Mouse (Mus musculus) lung, embryonic 15.5 days (tissue): ENCODE measurements around the gene Tectb. TPM values are rescaled to one million over a fixed set of nuclear protein-coding genes. Genes with fewer than 3 reads are reported as not detected.
A peak's percentile ranks its signal among the peaks of the same experiment; 100 is the strongest.
"Not testable (repeated sequence)": the region's sequence is repeated elsewhere in the genome, so short reads cannot be mapped to it uniquely, and the experiment has no call there.

Source experiments
- ATAC-seq: fragments of 200-750 bp; cut with Nextera tagmentation; 2 replicates; pipeline ENCODE4 v1.8.0; 2017; ENCODE audit warnings: moderate number of reproducible peaks, borderline replicate concordance; ENCODE audit not compliant: low FRiP score, low TSS enrichment; ENCODE audit errors: extremely low read depth
- H3K27ac ChIP-seq: fragments of 300-500 bp; sonication (generic); 2 replicates; pipeline ENCODE4 v1.5.1; 2015; ENCODE audit warnings: moderate library complexity, mild to moderate bottlenecking, inconsistent platforms
- H3K27me3 ChIP-seq: fragments of 300-500 bp; sonication (generic); 2 replicates; pipeline ENCODE4 v1.6.1; 2015; ENCODE audit warnings: inconsistent platforms
- H3K36me3 ChIP-seq: fragments of 300-500 bp; sonication (generic); 2 replicates; pipeline ENCODE4 v1.6.1; 2015; ENCODE audit warnings: inconsistent platforms
- H3K4me1 ChIP-seq: fragments of 300-500 bp; sonication (generic); 2 replicates; pipeline ENCODE4 v1.6.1; 2015; ENCODE audit warnings: inconsistent platforms
- H3K4me2 ChIP-seq: fragments of 300-500 bp; sonication (generic); 2 replicates; pipeline ENCODE4 v1.6.1; 2015; ENCODE audit warnings: inconsistent platforms, mild to moderate bottlenecking, moderate library complexity
- H3K4me3 ChIP-seq: fragments of 300-500 bp; sonication (generic); 2 replicates; pipeline ENCODE4 v1.5.1; 2015; ENCODE audit warnings: mild to moderate bottlenecking, inconsistent platforms
- H3K9ac ChIP-seq: fragments of 300-500 bp; sonication (generic); 2 replicates; pipeline ENCODE4 v1.6.1; 2015; ENCODE audit warnings: inconsistent platforms
- H3K9me3 ChIP-seq: fragments of 300-500 bp; sonication (generic); 2 replicates; pipeline ENCODE4 v1.6.1; 2016; ENCODE audit warnings: inconsistent platforms
- WGBS: fragments of 180-500 bp; shearing (Covaris S2); methylation state at CpG from one replicate; pipeline ENCODE4 v1.1.7; 2015; 5-methylcytosine and 5-hydroxymethylcytosine counted together
- polyA plus RNA-seq: library from polyadenylated mRNA; unstranded; fragments of >200 nt; fragmentation: Nextera tagmentation; extraction: Ambion mirVana; gene quantifications from 2 replicates; pipeline ENCODE4 v1.2.1, GENCODE M21; 2015

The Tectb gene
- polyA plus RNA-seq, 1 experiment from 2014 or later = not detected

- H3K9ac ChIP-seq = no peak overlapping the region
- 0 out of 2 replicates have a peak, but pooled peaks cover 7% of the 10 kb centered on the region for H3K9me3 ChIP-seq
- ATAC-seq = no peak
- H3K27me3 ChIP-seq = no peaks in the 10 kb centered on the region
- no peak overlapping the region; the same call in 1 of the 2 replicates for H3K27ac ChIP-seq
- no peak overlapping the region for H3K4me2 ChIP-seq
- H3K4me1 ChIP-seq = peaks cover 21% of the 10 kb centered on the region
- H3K36me3 ChIP-seq = no peaks in the 10 kb centered on the region
- WGBS = 67% methylated on average over 2 of the region's 2 CpGs
- no peak overlapping the region for H3K4me3 ChIP-seq
These were observed 13.8 kb upstream of the Tectb start for GRCm38 (mm10) chr19:55166741-55167140.

- peak overlapping the region; percentile 61; the same call in 1 of the 2 replicates for H3K27ac ChIP-seq
- ATAC-seq = no peak
- no peak overlapping the region for H3K9ac ChIP-seq
- H3K9me3 ChIP-seq = 0 out of 2 replicates have a peak, but pooled peaks cover 7% of the 10 kb centered on the region
- no peak overlapping the region for H3K4me3 ChIP-seq
- no peaks in the 10 kb centered on the region for H3K27me3 ChIP-seq
- H3K4me1 ChIP-seq = peaks cover 21% of the 10 kb centered on the region
- H3K36me3 ChIP-seq = no peaks in the 10 kb centered on the region
- H3K4me2 ChIP-seq = no peak overlapping the region
- WGBS = 25% methylated on average over 2 of the region's 2 CpGs
These were observed 12.8 kb upstream of the Tectb start for GRCm38 (mm10) chr19:55167741-55168140.

- H3K4me2 ChIP-seq = no peak overlapping the region
- H3K27ac ChIP-seq = peak overlapping the region; percentile 61
- 10% methylated on average over 6 of the region's 6 CpGs for WGBS
- peak; percentile 66; the same call in 1 of the 2 replicates for ATAC-seq
- H3K27me3 ChIP-seq = no peaks in the 10 kb centered on the region
- H3K9ac ChIP-seq = no peak overlapping the region
- H3K4me1 ChIP-seq = peaks cover 21% of the 10 kb centered on the region
- no peaks in the 10 kb centered on the region for H3K36me3 ChIP-seq
- H3K4me3 ChIP-seq = no peak overlapping the region
- 0 out of 2 replicates have a peak, but pooled peaks cover 7% of the 10 kb centered on the region for H3K9me3 ChIP-seq
These were observed 12.2 kb upstream of the Tectb start for GRCm38 (mm10) chr19:55168360-55168759.

- H3K4me2 ChIP-seq, H3K27me3 ChIP-seq, H3K9ac ChIP-seq, H3K4me3 ChIP-seq, H3K36me3 ChIP-seq, H3K9me3 ChIP-seq, ATAC-seq: not testable (repeated sequence)
- H3K4me1 ChIP-seq = peaks cover 21% of the 10 kb centered on the region
- WGBS = 82% methylated on average over 8 of the region's 8 CpGs
- 0 out of 2 replicates have a peak overlapping the region, but pooled peaks have one; percentile 9 for H3K27ac ChIP-seq
These were observed 11.2 kb upstream of the Tectb start for GRCm38 (mm10) chr19:55169236-55169729.

GRCm38 (mm10) chr19:55170399-55170798, 10.1 kb upstream of the Tectb start:
- Histone ChIP-seq H3K4me3 (no peak overlapping the region), H3K9ac (no peak overlapping the region), H3K4me1 (peaks cover 21% of the 10 kb centered on the region), H3K27ac (no peak overlapping the region), H3K4me2 (no peak overlapping the region), H3K9me3 (0 out of 2 replicates have a peak, but pooled peaks cover 7% of the 10 kb centered on the region), H3K36me3 (no peaks in the 10 kb centered on the region), H3K27me3 (no peaks in the 10 kb centered on the region)
- no peak for ATAC-seq

GRCm38 (mm10) chr19:55171585-55171984, 8.9 kb upstream of the Tectb start:
- H3K4me3 ChIP-seq = no peak overlapping the region
- ATAC-seq = no peak
- H3K36me3 ChIP-seq = no peaks in the 10 kb centered on the region
- H3K27ac ChIP-seq = peak overlapping the region; percentile 4; the same call in 1 of the 2 replicates
- H3K9me3 ChIP-seq = 0 out of 2 replicates have a peak, but pooled peaks cover 7% of the 10 kb centered on the region
- H3K4me1 ChIP-seq = peaks cover 20% of the 10 kb centered on the region
- WGBS = 26% methylated on average over 1 of the region's 1 CpGs
- no peaks in the 10 kb centered on the region for H3K27me3 ChIP-seq
- no peak overlapping the region for H3K4me2 ChIP-seq
- H3K9ac ChIP-seq = no peak overlapping the region

GRCm38 (mm10) chr19:55177143-55177542, 3.4 kb upstream of the Tectb start:
- Histone ChIP-seq H3K4me2 (no peak overlapping the region), H3K9ac (no peak overlapping the region), H3K36me3 (no peaks in the 10 kb centered on the region), H3K9me3 (no peaks in the 10 kb centered on the region), H3K27ac (no peak overlapping the region), H3K4me1 (no peaks in the 10 kb centered on the region), H3K27me3 (no peaks in the 10 kb centered on the region), H3K4me3 (no peak overlapping the region)
- ATAC-seq = no peak
- 87% methylated on average over 3 of the region's 3 CpGs for WGBS

- Histone ChIP-seq H3K9me3 (no peaks in the 10 kb centered on the region), H3K4me3 (no peak overlapping the region), H3K4me2 (no peak overlapping the region), H3K9ac (no peak overlapping the region), H3K27ac (no peak overlapping the region), H3K4me1 (no peaks in the 10 kb centered on the region), H3K27me3 (no peaks in the 10 kb centered on the region), H3K36me3 (no peaks in the 10 kb centered on the region)
- no peak for ATAC-seq
- WGBS = 62% methylated on average over 7 of the region's 7 CpGs
These were observed 3.9 kb downstream of the Tectb start for GRCm38 (mm10) chr19:55184442-55184841.

- no peak overlapping the region for H3K4me2 ChIP-seq
- no peak for ATAC-seq
- H3K4me1 ChIP-seq = no peaks in the 10 kb centered on the region
- H3K27ac ChIP-seq = no peak overlapping the region
- H3K27me3 ChIP-seq = no peaks in the 10 kb centered on the region
- H3K9ac ChIP-seq = no peak overlapping the region
- 73% methylated on average over 7 of the region's 7 CpGs for WGBS
- no peaks in the 10 kb centered on the region for H3K36me3 ChIP-seq
- no peaks in the 10 kb centered on the region for H3K9me3 ChIP-seq
- H3K4me3 ChIP-seq = no peak overlapping the region
These were observed 4.5 kb downstream of the Tectb start for GRCm38 (mm10) chr19:55185074-55185473.

- H3K4me2 ChIP-seq = no peak overlapping the region
- no peak overlapping the region for H3K27ac ChIP-seq
- no peak for ATAC-seq
- H3K27me3 ChIP-seq = no peaks in the 10 kb centered on the region
- H3K4me1 ChIP-seq = no peaks in the 10 kb centered on the region
- H3K36me3 ChIP-seq = no peaks in the 10 kb centered on the region
- 70% methylated on average over 3 of the region's 3 CpGs for WGBS
- no peak overlapping the region for H3K4me3 ChIP-seq
- no peaks in the 10 kb centered on the region for H3K9me3 ChIP-seq
- H3K9ac ChIP-seq = no peak overlapping the region
These were observed 5.1 kb downstream of the Tectb start for GRCm38 (mm10) chr19:55185651-55186050.

- no peak for ATAC-seq
- H3K4me2 ChIP-seq = no peak overlapping the region
- H3K4me1 ChIP-seq = peaks cover 32% of the 10 kb centered on the region
- H3K27ac ChIP-seq = no peak overlapping the region
- no peaks in the 10 kb centered on the region for H3K36me3 ChIP-seq
- WGBS = 80% methylated on average over 5 of the region's 5 CpGs
- no peaks in the 10 kb centered on the region for H3K9me3 ChIP-seq
- no peak overlapping the region for H3K4me3 ChIP-seq
- no peak overlapping the region for H3K9ac ChIP-seq
- no peaks in the 10 kb centered on the region for H3K27me3 ChIP-seq
These were observed 9.5 kb downstream of the Tectb start for GRCm38 (mm10) chr19:55190065-55190464.

- ATAC-seq = no peak
- no peak overlapping the region for H3K9ac ChIP-seq
- no peaks in the 10 kb centered on the region for H3K9me3 ChIP-seq
- H3K27ac ChIP-seq = peak overlapping the region; percentile 84
- H3K4me2 ChIP-seq = no peak overlapping the region
- no peaks in the 10 kb centered on the region for H3K27me3 ChIP-seq
- 63% methylated on average over 2 of the region's 2 CpGs for WGBS
- H3K4me1 ChIP-seq = peaks cover 42% of the 10 kb centered on the region
- no peak overlapping the region for H3K4me3 ChIP-seq
- no peaks in the 10 kb centered on the region for H3K36me3 ChIP-seq
These were observed 11.1 kb downstream of the Tectb start for GRCm38 (mm10) chr19:55191596-55191995.
